Mouse (Mus musculus): ENCODE measurements at regions not wholly inside any gene's neighbourhood (a gene's known extent, or its start where the extent isn't known, plus 50 kb on each side); places are given as distances from the start of the nearest gene placed in this dataset.
A peak's percentile ranks its signal among the peaks of the same experiment; 100 is the strongest.
"Not testable (repeated sequence)": the region's sequence is repeated elsewhere in the genome, so short reads cannot be mapped to it uniquely, and the experiment has no call there.

- Histone ChIP-seq H3K27ac (no peak overlapping the region), H3K4me3 (peak overlapping the region; percentile 38)
- peak; percentile 89 for TF ChIP-seq CTCF (IDR thresholded peaks at IDR 0.05)
- intact Hi-C loops (cut with DNase I): loop anchor here (1.0 kb wide), 1 partner anchor 287 kb away; no protein-coding TSS in a partner anchor
- DNase-seq: peak; percentile 63
Measured at GRCm38 (mm10) chr1:161687548-161687947, 100.7 kb downstream of the Fasl start.

DNA sequence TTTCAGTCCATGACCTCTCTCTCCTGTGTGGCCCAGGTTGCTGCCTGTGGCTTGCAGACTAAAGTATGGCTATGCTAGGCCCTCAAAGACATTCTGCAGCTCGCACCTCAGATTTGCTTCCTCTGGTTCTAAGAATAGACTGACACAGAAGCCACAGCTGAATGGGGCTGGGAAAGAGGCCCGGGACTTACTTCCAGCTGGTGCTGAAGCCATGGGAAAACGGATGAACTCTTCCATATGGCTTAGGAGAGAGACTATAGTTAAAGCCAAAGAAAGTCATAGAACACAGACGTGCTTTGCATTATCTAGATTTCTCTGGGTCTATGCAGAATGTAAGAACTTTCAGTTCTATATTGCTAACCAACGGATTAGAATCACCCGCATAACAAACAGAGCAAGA lies 107.7 kb downstream of the Fasl start:
- Histone ChIP-seq H3K27ac (no peak overlapping the region), H3K4me3 (no peak overlapping the region)
- no peak for TF ChIP-seq CTCF (IDR thresholded peaks at IDR 0.05)
- intact Hi-C loops (cut with DNase I): no loop called here
- no peak for DNase-seq

DNA sequence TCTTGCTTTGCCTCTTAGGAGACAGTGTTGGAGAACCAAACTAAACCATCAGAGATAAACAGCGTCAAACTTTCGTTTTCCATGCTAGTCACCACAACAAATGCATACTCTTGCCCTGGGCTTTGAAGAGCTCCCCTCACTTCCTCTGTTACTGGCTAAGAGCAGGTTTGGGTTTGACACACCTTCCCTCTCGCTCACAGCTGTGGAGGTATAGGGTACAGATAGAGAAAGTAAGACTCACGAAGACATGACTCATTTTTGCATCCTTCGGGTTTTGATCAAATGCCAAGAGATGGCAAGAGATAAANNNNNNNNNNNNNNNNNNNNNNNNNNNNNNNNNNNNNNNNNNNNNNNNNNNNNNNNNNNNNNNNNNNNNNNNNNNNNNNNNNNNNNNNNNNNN lies 117.4 kb downstream of the Fasl start:
- intact Hi-C loops (cut with DNase I): no loop called here
- Histone ChIP-seq H3K27ac (no peak overlapping the region), H3K4me3 (no peak overlapping the region)
- no peak for TF ChIP-seq CTCF (IDR thresholded peaks at IDR 0.05)
- no peak for DNase-seq

GRCm38 (mm10) chr1:161664321-161664720 lies 124.0 kb downstream of the Fasl start:
- no peak for TF ChIP-seq CTCF (IDR thresholded peaks at IDR 0.05)
- intact Hi-C loops (cut with DNase I): no loop called here
- Histone ChIP-seq H3K27ac (no peak overlapping the region), H3K4me3 (no peak overlapping the region)
- DNase-seq: no peak

DNA sequence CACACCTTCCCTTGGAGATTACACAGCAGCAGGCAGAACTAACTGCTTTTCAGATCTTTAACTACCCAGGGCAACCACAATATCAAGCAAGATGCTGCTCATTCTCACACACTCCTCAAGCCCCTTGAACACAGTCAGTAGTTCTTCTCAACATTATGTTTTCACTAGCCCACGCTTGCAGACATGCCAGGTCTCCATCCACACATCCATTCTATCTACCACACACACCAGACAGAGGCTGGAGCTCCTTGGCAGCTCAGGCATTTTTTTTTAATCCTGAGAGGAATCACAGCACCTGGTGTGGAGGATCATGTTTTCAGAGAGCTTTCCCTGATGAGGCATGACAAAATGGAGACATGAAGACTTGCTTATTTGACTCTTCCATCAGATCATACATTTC lies 124.9 kb downstream of the Fasl start:
- DNase-seq: no peak
- intact Hi-C loops (cut with DNase I): no loop called here
- no peak overlapping the region for H3K4me3 ChIP-seq
- H3K27ac ChIP-seq: no peak overlapping the region
- TF ChIP-seq CTCF (IDR thresholded peaks at IDR 0.05): no peak

DNA sequence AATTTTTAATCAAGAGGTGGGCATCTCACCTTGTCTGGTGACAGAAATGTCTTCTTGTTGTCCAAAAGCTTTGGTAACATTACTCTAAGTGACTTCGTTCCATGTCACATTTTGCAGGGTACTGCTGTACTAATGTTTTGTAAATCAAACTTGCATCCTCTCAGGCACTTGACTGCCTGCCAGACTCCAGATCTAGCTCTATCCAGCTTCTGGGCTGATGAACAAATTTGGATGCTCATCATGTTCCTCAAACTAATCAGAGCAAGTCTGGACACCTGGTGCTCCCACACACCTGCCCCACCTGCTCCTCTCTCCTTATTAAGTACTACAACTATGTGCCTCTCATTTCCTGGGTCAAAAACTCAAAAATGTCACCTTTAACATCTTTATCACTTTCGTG lies 126.1 kb downstream of the Fasl start:
- DNase-seq: no peak
- Histone ChIP-seq H3K4me3 (no peak overlapping the region), H3K27ac (no peak overlapping the region)
- intact Hi-C loops (cut with DNase I): no loop called here
- no peak for TF ChIP-seq CTCF (IDR thresholded peaks at IDR 0.05)

- intact Hi-C loops (cut with DNase I): no loop called here
- no peak for DNase-seq
- no peak overlapping the region for H3K27ac ChIP-seq
- no peak for TF ChIP-seq CTCF (IDR thresholded peaks at IDR 0.05)
- H3K4me3 ChIP-seq: no peak overlapping the region
Measured at GRCm38 (mm10) chr1:161657511-161657910, 130.8 kb downstream of the Fasl start.

GRCm38 (mm10) chr1:161649387-161649786 lies 138.9 kb downstream of the Fasl start:
- Histone ChIP-seq H3K27ac (no peak overlapping the region), H3K4me3 (no peak overlapping the region)
- intact Hi-C loops (cut with DNase I): no loop called here
- no peak for DNase-seq
- peak; percentile 19; the same call in 1 of the 2 replicates for TF ChIP-seq CTCF (IDR thresholded peaks at IDR 0.05)

GRCm38 (mm10) chr1:161632098-161632497 lies 137.6 kb downstream of the Tnfsf18 start:
- intact Hi-C loops (cut with DNase I): no loop called here
- TF ChIP-seq CTCF (IDR thresholded peaks at IDR 0.05): no peak
- Histone ChIP-seq H3K4me3 (no peak overlapping the region), H3K27ac (no peak overlapping the region)
- no peak for DNase-seq

- H3K4me3 ChIP-seq: no peak overlapping the region
- intact Hi-C loops (cut with DNase I): no loop called here
- H3K27ac ChIP-seq: no peak overlapping the region
- TF ChIP-seq CTCF (IDR thresholded peaks at IDR 0.05): no peak
- no peak for DNase-seq
Measured at GRCm38 (mm10) chr1:161621291-161621690, 126.8 kb downstream of the Tnfsf18 start.

- DNase-seq; H3K27ac ChIP-seq; intact Hi-C loops (cut with DNase I); H3K4me3 ChIP-seq: not testable (repeated sequence)
Measured at GRCm38 (mm10) chr1:161614091-161614490, 119.6 kb downstream of the Tnfsf18 start.

DNA sequence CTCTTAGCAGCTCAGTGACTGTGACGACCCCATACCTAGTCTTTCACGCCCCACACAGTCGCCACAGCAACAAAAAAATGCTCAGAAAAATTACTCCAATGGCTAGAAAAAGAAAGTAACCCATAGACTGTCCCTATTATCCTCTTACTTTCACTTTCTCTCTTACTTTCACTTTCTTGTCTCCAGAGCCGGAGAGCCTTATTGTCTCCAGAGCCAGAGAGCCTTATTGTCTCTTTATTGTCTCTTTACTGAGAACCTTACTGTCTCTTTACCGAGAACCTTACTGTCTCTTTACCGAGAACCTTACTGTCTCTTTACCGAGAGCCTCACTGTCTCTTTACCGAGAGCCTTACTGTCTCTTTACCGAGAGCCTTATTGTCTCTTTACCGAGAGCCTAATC lies 119.2 kb downstream of the Tnfsf18 start:
- intact Hi-C loops (cut with DNase I); H3K4me3 ChIP-seq; DNase-seq; H3K27ac ChIP-seq: not testable (repeated sequence)

DNA sequence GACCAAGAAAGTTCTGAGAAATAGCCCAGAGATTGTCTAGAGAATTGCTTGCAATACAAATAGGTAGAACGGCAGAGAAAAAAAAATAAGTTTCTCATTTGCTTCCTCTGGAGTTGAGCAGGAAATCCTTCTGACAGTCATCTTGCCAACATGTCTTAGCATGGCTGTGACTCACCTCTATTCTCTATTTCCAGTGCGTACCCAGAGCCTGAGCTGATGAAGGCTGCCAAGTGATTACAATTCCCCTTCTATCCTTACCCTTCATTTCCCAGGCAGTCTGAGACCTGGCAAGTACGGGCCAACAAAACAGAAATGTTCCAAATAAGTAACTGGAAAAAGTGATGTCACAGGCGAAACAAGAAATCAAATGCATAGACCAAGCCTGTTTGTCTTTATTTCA lies 113.0 kb downstream of the Tnfsf18 start:
- no peak for DNase-seq
- intact Hi-C loops (cut with DNase I): no loop called here
- no peak for TF ChIP-seq CTCF (IDR thresholded peaks at IDR 0.05)
- H3K4me3 ChIP-seq: no peak overlapping the region
- H3K27ac ChIP-seq: no peak overlapping the region

GRCm38 (mm10) chr1:161602150-161602549 lies 107.7 kb downstream of the Tnfsf18 start:
- Histone ChIP-seq H3K27ac (no peak overlapping the region), H3K4me3 (no peak overlapping the region)
- intact Hi-C loops (cut with DNase I): loop anchor here (1.0 kb wide), 1 partner anchor 202 kb away; no protein-coding TSS in a partner anchor
- TF ChIP-seq CTCF (IDR thresholded peaks at IDR 0.05): peak; percentile 28; the same call in 1 of the 2 replicates
- DNase-seq: no peak

- Histone ChIP-seq H3K27ac (no peak overlapping the region), H3K4me3 (no peak overlapping the region)
- TF ChIP-seq CTCF (IDR thresholded peaks at IDR 0.05): no peak
- no peak for DNase-seq
- intact Hi-C loops (cut with DNase I): no loop called here
Measured at GRCm38 (mm10) chr1:161601167-161601566, 106.7 kb downstream of the Tnfsf18 start.

Data from gastrocnemius, adult 2 months (tissue).